Mouse (Mus musculus): ENCODE measurements around the gene Dhx16.
A peak's percentile ranks its signal among the peaks of the same experiment; 100 is the strongest.

Dhx16 gene

DNA sequence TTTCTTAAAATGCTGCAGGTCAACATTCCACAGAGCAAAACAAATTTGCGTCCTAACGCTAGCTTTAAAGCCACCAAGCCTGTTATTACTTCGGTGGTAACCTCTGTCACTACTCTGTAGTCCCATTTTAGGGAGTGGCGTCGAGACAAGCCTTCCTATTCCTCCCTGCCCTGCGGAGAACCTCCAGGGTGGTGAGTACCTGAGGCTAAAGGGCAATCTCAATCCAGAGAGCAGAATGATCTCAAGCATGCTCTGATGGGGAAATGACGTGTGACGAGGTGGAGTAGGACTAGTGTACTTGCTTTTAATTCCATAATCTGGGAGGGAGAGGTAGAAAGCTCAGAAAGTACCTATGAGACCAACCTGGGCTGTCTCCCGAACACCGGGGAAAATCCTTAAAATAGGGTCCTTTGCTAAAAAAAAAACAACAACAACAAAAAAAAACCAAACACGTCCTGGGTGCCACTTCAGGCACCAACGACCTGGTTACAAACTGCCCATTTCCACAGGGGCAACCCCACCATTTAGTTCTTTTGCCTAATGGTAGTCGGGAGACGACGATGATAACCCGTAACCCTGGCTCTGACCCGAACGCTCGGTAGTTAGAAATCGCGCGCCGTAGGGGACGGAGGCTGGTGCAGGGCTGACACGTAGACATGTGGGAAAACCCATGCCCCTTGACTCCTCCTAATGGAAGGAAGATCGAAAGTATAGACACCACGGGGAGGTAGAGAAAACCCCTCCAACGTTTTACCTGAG is 36.1 kb downstream of the Dhx16 start:
- Histone ChIP-seq H3K4me3 (replicated peaks; ENCODE audit: low read length) (peak overlapping the region; percentile 99), H3K36me3 (ENCODE audit: insufficient read depth, low read length) (peaks cover 70% of the 10 kb centered on the region), H3K4me1 (replicated peaks; ENCODE audit: low read depth, low read length) (peaks cover 56% of the 10 kb centered on the region), H3K9me3 (ENCODE audit: low read length) (no peaks in the 10 kb centered on the region), H3K27me3 (ENCODE audit: insufficient read depth, low read length) (no peaks in the 10 kb centered on the region)
- TF ChIP-seq NANOG (IDR thresholded peaks at IDR 0.05; ENCODE audit: borderline replicate concordance, low read length) (no peak), CTCF (conservative IDR thresholded peaks at IDR 0.05; ENCODE audit: low read length) (no peak; the same call in 1 of the 2 replicates), POU5F1 (IDR thresholded peaks at IDR 0.05; ENCODE audit: borderline replicate concordance, low read length) (no peak)

- H3K27me3 ChIP-seq (ENCODE audit: insufficient read depth, low read length) = no peaks in the 10 kb centered on the region
- H3K9me3 ChIP-seq (ENCODE audit: low read length) = no peaks in the 10 kb centered on the region
- H3K36me3 ChIP-seq (ENCODE audit: insufficient read depth, low read length) = peaks cover 69% of the 10 kb centered on the region
- peaks cover 56% of the 10 kb centered on the region for H3K4me1 ChIP-seq (replicated peaks; ENCODE audit: low read depth, low read length)
- 0 out of 2 replicates have a peak, but pooled peaks have one; percentile 13 for TF ChIP-seq CTCF (conservative IDR thresholded peaks at IDR 0.05; ENCODE audit: low read length)
- no peak for TF ChIP-seq NANOG (IDR thresholded peaks at IDR 0.05; ENCODE audit: borderline replicate concordance, low read length)
- TF ChIP-seq POU5F1 (IDR thresholded peaks at IDR 0.05; ENCODE audit: borderline replicate concordance, low read length) = no peak
- peak within 1 kb of the TSS; percentile 99 for H3K4me3 ChIP-seq (replicated peaks; ENCODE audit: low read length)
Observed at GRCm38 (mm10) chr17:35916297-35917142, 36.9 kb downstream of the Dhx16 start, which contains the start of the genes Mrps18b and Ppp1r10. Mrps18b (minus strand) TSS chr17:35916389. Ppp1r10 (plus strand) TSS chr17:35916434.

DNA sequence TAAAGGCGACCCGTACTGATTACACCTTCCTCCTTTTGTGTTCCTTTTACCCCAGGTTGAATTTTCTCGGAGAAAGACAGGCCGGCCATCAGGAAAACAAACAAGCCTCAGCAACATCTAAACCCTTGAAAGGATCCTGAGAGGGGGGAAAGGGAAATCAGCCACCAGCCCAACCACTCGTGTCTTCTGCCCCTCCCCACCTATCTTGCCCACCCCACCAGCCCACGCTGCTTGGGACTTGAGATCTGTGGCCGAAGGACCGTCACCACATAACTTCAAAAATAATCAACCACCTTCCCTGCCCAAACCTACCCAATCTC is 37.5 kb downstream of the Dhx16 start:
- Histone ChIP-seq H3K4me1 (replicated peaks; ENCODE audit: low read depth, low read length) (peaks cover 58% of the 10 kb centered on the region), H3K4me3 (replicated peaks; ENCODE audit: low read length) (peak overlapping the region; percentile 99), H3K9me3 (ENCODE audit: low read length) (no peaks in the 10 kb centered on the region), H3K36me3 (ENCODE audit: insufficient read depth, low read length) (peaks cover 69% of the 10 kb centered on the region), H3K27me3 (ENCODE audit: insufficient read depth, low read length) (no peaks in the 10 kb centered on the region)
- TF ChIP-seq POU5F1 (IDR thresholded peaks at IDR 0.05; ENCODE audit: borderline replicate concordance, low read length) (no peak), CTCF (conservative IDR thresholded peaks at IDR 0.05; ENCODE audit: low read length) (no peak), NANOG (IDR thresholded peaks at IDR 0.05; ENCODE audit: borderline replicate concordance, low read length) (no peak)

- peaks cover 58% of the 10 kb centered on the region for H3K4me1 ChIP-seq (replicated peaks; ENCODE audit: low read depth, low read length)
- TF ChIP-seq NANOG (IDR thresholded peaks at IDR 0.05; ENCODE audit: borderline replicate concordance, low read length) (no peak), POU5F1 (IDR thresholded peaks at IDR 0.05; ENCODE audit: borderline replicate concordance, low read length) (no peak), CTCF (conservative IDR thresholded peaks at IDR 0.05; ENCODE audit: low read length) (no peak)
- no peaks in the 10 kb centered on the region for H3K9me3 ChIP-seq (ENCODE audit: low read length)
- H3K4me3 ChIP-seq (replicated peaks; ENCODE audit: low read length) = peak overlapping the region; percentile 99
- H3K36me3 ChIP-seq (ENCODE audit: insufficient read depth, low read length) = peaks cover 69% of the 10 kb centered on the region
- H3K27me3 ChIP-seq (ENCODE audit: insufficient read depth, low read length) = no peaks in the 10 kb centered on the region
Observed at GRCm38 (mm10) chr17:35917463-35918251, 38.0 kb downstream of the Dhx16 start.

- H3K4me3 ChIP-seq (replicated peaks; ENCODE audit: low read length) = peak overlapping the region; percentile 99
- TF ChIP-seq NANOG (IDR thresholded peaks at IDR 0.05; ENCODE audit: borderline replicate concordance, low read length) (no peak), POU5F1 (IDR thresholded peaks at IDR 0.05; ENCODE audit: borderline replicate concordance, low read length) (no peak), CTCF (conservative IDR thresholded peaks at IDR 0.05; ENCODE audit: low read length) (no peak)
- H3K36me3 ChIP-seq (ENCODE audit: insufficient read depth, low read length) = peaks cover 69% of the 10 kb centered on the region
- no peaks in the 10 kb centered on the region for H3K27me3 ChIP-seq (ENCODE audit: insufficient read depth, low read length)
- peaks cover 50% of the 10 kb centered on the region for H3K4me1 ChIP-seq (replicated peaks; ENCODE audit: low read depth, low read length)
- H3K9me3 ChIP-seq (ENCODE audit: low read length) = no peaks in the 10 kb centered on the region
Observed at GRCm38 (mm10) chr17:35918276-35919059, 38.8 kb downstream of the Dhx16 start.

- Histone ChIP-seq H3K36me3 (ENCODE audit: insufficient read depth, low read length) (peaks cover 69% of the 10 kb centered on the region), H3K9me3 (ENCODE audit: low read length) (no peaks in the 10 kb centered on the region), H3K27me3 (ENCODE audit: insufficient read depth, low read length) (no peaks in the 10 kb centered on the region), H3K4me1 (replicated peaks; ENCODE audit: low read depth, low read length) (peaks cover 50% of the 10 kb centered on the region), H3K4me3 (replicated peaks; ENCODE audit: low read length) (peak overlapping the region; percentile 99)
- TF ChIP-seq CTCF (conservative IDR thresholded peaks at IDR 0.05; ENCODE audit: low read length) = no peak
- TF ChIP-seq POU5F1 (IDR thresholded peaks at IDR 0.05; ENCODE audit: borderline replicate concordance, low read length) = no peak
- no peak for TF ChIP-seq NANOG (IDR thresholded peaks at IDR 0.05; ENCODE audit: borderline replicate concordance, low read length)
Observed at GRCm38 (mm10) chr17:35919060-35919715, 39.6 kb downstream of the Dhx16 start.

GRCm38 (mm10) chr17:35919864-35920301 is 40.3 kb downstream of the Dhx16 start:
- Histone ChIP-seq H3K4me3 (replicated peaks; ENCODE audit: low read length) (peak overlapping the region; percentile 99), H3K27me3 (ENCODE audit: insufficient read depth, low read length) (no peaks in the 10 kb centered on the region), H3K4me1 (replicated peaks; ENCODE audit: low read depth, low read length) (peaks cover 44% of the 10 kb centered on the region), H3K36me3 (ENCODE audit: insufficient read depth, low read length) (peaks cover 69% of the 10 kb centered on the region), H3K9me3 (ENCODE audit: low read length) (no peaks in the 10 kb centered on the region)
- TF ChIP-seq POU5F1 (IDR thresholded peaks at IDR 0.05; ENCODE audit: borderline replicate concordance, low read length) = no peak
- TF ChIP-seq NANOG (IDR thresholded peaks at IDR 0.05; ENCODE audit: borderline replicate concordance, low read length) = no peak
- TF ChIP-seq CTCF (conservative IDR thresholded peaks at IDR 0.05; ENCODE audit: low read length) = no peak
